Mouse (Mus musculus) midbrain, embryonic 14.5 days (tissue): ENCODE measurements around the gene Tgfbr1. TPM values are rescaled to one million over a fixed set of nuclear protein-coding genes. Genes with fewer than 3 reads are reported as not detected.
"Not testable (repeated sequence)": the region's sequence is repeated elsewhere in the genome, so short reads cannot be mapped to it uniquely, and the experiment has no call there.

Source experiments
- ATAC-seq: fragments of 200-750 bp; cut with Nextera tagmentation; 2 replicates; pipeline ENCODE4 v1.8.0; 2017; ENCODE audit warnings: moderate number of reproducible peaks, moderate library complexity; ENCODE audit not compliant: low FRiP score, low TSS enrichment
- DNase-seq: peaks from one replicate; pipeline ENCODE4 v3.0.0-alpha.2; 2015
- H3K27ac ChIP-seq: fragments of 300-500 bp; sonication (generic); replicated peaks from 2 replicates; pipeline ENCODE4 v1.5.1; 2014; ENCODE audit warnings: mild to moderate bottlenecking, low read depth, low read length, moderate library complexity
- H3K27me3 ChIP-seq: fragments of 300-500 bp; sonication (generic); 2 replicates; pipeline ENCODE4 v1.6.1; 2014; ENCODE audit warnings: low read length, control low read depth, mixed read lengths; ENCODE audit not compliant: control insufficient read depth, insufficient read depth
- H3K36me3 ChIP-seq: fragments of 300-500 bp; sonication (generic); 2 replicates; pipeline ENCODE4 v1.6.1; 2014; ENCODE audit warnings: low read length, control low read depth; ENCODE audit not compliant: control insufficient read depth, insufficient read depth
- H3K4me1 ChIP-seq: fragments of 300-500 bp; sonication (generic); 2 replicates; pipeline ENCODE4 v1.6.1; 2014; ENCODE audit warnings: mild to moderate bottlenecking, antibody characterized with exemption, low read length, control low read depth; ENCODE audit not compliant: control insufficient read depth, insufficient read depth
- H3K4me2 ChIP-seq: fragments of 300-500 bp; sonication (generic); 2 replicates; pipeline ENCODE4 v1.6.1; 2014; ENCODE audit warnings: mild to moderate bottlenecking, low read length, moderate library complexity
- H3K4me3 ChIP-seq: fragments of 300-500 bp; sonication (generic); replicated peaks from 2 replicates; pipeline ENCODE4 v1.5.1; 2014; ENCODE audit warnings: low read depth, low read length
- H3K9ac ChIP-seq: fragments of 300-500 bp; sonication (generic); replicated peaks from 2 replicates; pipeline ENCODE4 v1.6.1; 2014; ENCODE audit warnings: mild to moderate bottlenecking, low read length, moderate library complexity
- H3K9me3 ChIP-seq: fragments of 300-500 bp; sonication (generic); 2 replicates; pipeline ENCODE4 v1.6.1; 2016; ENCODE audit warnings: low read length, control low read depth, mixed read lengths; ENCODE audit not compliant: control insufficient read depth
- WGBS: fragments of 180-500 bp; shearing (Covaris S2); extraction: QIAGEN DNeasy Blood & Tissue Kit; methylation state at CpG from one replicate; pipeline ENCODE4 v1.1.7; 2014; 5-methylcytosine and 5-hydroxymethylcytosine counted together
- polyA plus RNA-seq: library from polyadenylated mRNA; unstranded; fragments of >200 nt; fragmentation: Nextera tagmentation; extraction: Ambion mirVana; gene quantifications from 2 replicates; pipeline ENCODE4 v1.2.1, GENCODE M21; 2014

Gene Tgfbr1
- polyA plus RNA-seq, 1 experiment from 2014 or later: 57.4 TPM

DNA sequence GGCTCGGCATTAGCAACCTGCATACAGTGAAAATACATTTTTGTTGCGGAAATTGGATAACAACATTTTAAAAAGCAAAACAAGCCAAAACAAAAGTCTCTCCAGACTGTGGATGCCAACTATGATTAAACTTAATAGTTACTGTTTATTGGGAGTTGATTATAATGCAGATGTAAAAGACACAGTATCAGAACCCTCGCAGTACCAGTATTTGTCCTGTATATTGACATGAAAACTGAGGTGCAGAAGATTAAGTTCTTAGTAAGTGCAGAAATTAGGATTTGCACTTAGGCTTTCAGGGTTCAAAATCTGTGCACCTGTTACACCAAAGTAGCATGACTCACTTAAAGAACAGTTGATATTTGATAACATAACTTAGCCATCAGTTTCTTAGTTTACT lies 1.3 kb downstream of the Tgfbr1 start:
- no peaks in the 10 kb centered on the region for H3K27me3 ChIP-seq
- ATAC-seq (no peak), DNase-seq (no peak)
- WGBS: 30% methylated on average over 3 of the region's 3 CpGs
- peaks cover 13% of the 10 kb centered on the region for H3K4me1 ChIP-seq
- H3K4me2 ChIP-seq: peak overlapping the region; percentile 79
- peak overlapping the region; percentile 90 for H3K9ac ChIP-seq
- H3K4me3 ChIP-seq: peak overlapping the region; percentile 97
- H3K9me3 ChIP-seq: no peaks in the 10 kb centered on the region
- no peaks in the 10 kb centered on the region for H3K36me3 ChIP-seq
- H3K27ac ChIP-seq: no peak overlapping the region

DNA sequence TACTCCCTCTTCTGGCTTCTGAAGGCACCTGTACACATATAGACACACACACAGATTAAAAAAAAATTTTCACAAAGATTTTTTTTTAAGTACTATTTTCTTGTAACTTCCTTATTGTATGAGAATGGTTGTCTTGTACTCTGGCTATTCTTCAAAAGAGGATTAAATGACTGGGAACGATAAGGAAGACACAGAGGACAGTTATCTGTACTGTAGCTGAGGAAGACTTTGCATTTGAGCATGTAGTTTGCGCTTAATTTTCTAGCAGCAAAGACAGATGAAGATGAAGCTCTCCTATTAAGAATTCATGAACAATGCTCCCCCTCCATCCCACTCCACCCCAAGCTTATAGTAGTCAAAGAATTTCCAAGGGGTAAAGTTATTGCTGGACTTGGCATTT lies 9.6 kb downstream of the Tgfbr1 start:
- Histone ChIP-seq H3K27ac (no peak overlapping the region), H3K4me1 (no peaks in the 10 kb centered on the region), H3K4me3 (no peak overlapping the region), H3K4me2 (no peak overlapping the region), H3K36me3 (no peaks in the 10 kb centered on the region), H3K9me3 (no peaks in the 10 kb centered on the region), H3K27me3 (no peaks in the 10 kb centered on the region), H3K9ac (no peak overlapping the region)
- DNase-seq (no peak), ATAC-seq (no peak)
- 79% methylated on average over 2 of the region's 2 CpGs for WGBS

GRCm38 (mm10) chr4:47363134-47363533 lies 10.1 kb downstream of the Tgfbr1 start:
- Histone ChIP-seq H3K4me3 (no peak overlapping the region), H3K27ac (no peak overlapping the region), H3K36me3 (no peaks in the 10 kb centered on the region), H3K9ac (no peak overlapping the region), H3K4me2 (no peak overlapping the region), H3K4me1 (no peaks in the 10 kb centered on the region), H3K27me3 (no peaks in the 10 kb centered on the region), H3K9me3 (no peaks in the 10 kb centered on the region)
- DNase-seq (peak; percentile 12), ATAC-seq (no peak)
- WGBS: 53% methylated on average over 3 of the region's 3 CpGs

- Histone ChIP-seq H3K4me1 (no peaks in the 10 kb centered on the region), H3K9ac (no peak overlapping the region), H3K27ac (no peak overlapping the region), H3K9me3 (no peaks in the 10 kb centered on the region), H3K27me3 (no peaks in the 10 kb centered on the region), H3K4me2 (no peak overlapping the region), H3K4me3 (no peak overlapping the region), H3K36me3 (no peaks in the 10 kb centered on the region)
- WGBS: 90% methylated on average over 2 of the region's 2 CpGs
- DNase-seq: no peak
- ATAC-seq: no peak
These were observed 15.7 kb downstream of the Tgfbr1 start for GRCm38 (mm10) chr4:47368717-47369116.

DNA sequence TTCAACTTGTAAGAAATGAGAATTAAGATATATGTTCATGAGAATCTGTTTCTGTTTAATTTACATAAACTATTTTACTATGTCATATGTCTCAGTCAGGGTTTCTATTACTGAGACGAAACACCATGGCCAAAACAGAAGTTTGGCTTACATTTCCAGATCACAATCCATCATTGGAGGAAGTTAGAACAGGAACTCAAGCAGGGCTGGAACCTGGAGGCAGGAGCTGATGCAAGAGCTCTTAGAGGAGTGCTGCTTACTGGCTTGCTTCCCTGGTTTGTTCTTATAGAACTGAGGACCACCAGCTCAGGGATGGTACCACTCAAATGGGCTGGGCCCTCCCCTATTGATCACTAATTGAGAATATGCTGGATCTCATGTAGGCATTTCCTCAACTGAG lies 25.7 kb downstream of the Tgfbr1 start:
- Histone ChIP-seq H3K9ac (no peak overlapping the region), H3K4me1 (no peaks in the 10 kb centered on the region), H3K9me3 (no peaks in the 10 kb centered on the region), H3K36me3 (no peaks in the 10 kb centered on the region), H3K4me3 (no peak overlapping the region), H3K27ac (no peak overlapping the region), H3K4me2 (no peak overlapping the region), H3K27me3 (no peaks in the 10 kb centered on the region)
- no peak for DNase-seq
- WGBS: 89% methylated on average over 1 of the region's 1 CpGs
- ATAC-seq: no peak

DNA sequence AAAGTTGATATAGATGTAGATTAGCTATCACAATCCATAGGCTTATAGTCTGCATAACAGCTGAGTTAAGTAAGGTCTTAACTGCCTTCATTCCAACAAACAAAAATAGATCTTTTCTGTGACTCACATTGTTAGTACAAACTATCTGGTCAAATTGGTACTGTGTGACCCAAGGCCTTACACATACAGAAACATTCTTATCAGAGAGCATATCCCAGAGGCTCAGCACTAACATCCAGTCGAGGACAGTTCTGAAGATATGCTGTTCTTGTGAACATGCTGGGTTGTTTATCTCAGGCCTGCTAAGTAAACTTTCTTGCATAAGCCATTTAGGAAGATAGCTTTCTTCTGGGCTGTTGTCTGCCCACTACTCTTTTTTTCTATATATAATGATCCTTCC lies 29.4 kb downstream of the Tgfbr1 start:
- DNase-seq (no peak), ATAC-seq (no peak)
- WGBS: 93% methylated on average over 1 of the region's 1 CpGs
- no peak overlapping the region for H3K27ac ChIP-seq
- peaks cover 9% of the 10 kb centered on the region for H3K36me3 ChIP-seq
- H3K4me1 ChIP-seq: no peaks in the 10 kb centered on the region
- H3K4me3 ChIP-seq: no peak overlapping the region
- no peaks in the 10 kb centered on the region for H3K9me3 ChIP-seq
- H3K27me3 ChIP-seq: no peaks in the 10 kb centered on the region
- no peak overlapping the region for H3K9ac ChIP-seq
- no peak overlapping the region for H3K4me2 ChIP-seq

DNA sequence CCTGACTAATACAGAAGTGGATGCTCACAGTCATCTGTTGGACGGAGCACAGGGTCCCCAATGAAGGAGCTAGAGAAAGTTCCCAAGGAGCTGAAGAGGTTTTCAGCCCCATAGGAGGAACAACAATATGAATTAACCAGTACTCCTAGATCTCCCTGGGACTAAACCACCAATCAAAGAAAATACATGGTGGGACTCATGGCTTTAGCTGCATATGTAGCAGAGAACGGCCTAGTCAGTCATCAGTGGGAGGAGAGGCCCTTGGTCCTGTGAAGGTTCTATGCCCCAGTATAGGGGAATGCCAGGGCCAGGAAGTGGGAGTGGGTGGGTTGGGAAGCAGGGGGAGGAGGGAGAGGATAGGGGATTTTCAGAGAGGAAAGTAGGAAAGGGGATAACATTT lies 38.9 kb downstream of the Tgfbr1 start:
- not testable (repeated sequence) for H3K36me3 ChIP-seq, H3K4me3 ChIP-seq, ATAC-seq, H3K4me2 ChIP-seq, H3K9ac ChIP-seq, H3K9me3 ChIP-seq, H3K27me3 ChIP-seq, H3K4me1 ChIP-seq, H3K27ac ChIP-seq, DNase-seq
- 96% methylated on average over 2 of the region's 2 CpGs for WGBS

GRCm38 (mm10) chr4:47396251-47396650 lies 43.2 kb downstream of the Tgfbr1 start:
- no peak overlapping the region for H3K4me2 ChIP-seq
- H3K27ac ChIP-seq: no peak overlapping the region
- no peaks in the 10 kb centered on the region for H3K4me1 ChIP-seq
- WGBS: 95% methylated on average over 7 of the region's 7 CpGs
- H3K9me3 ChIP-seq: no peaks in the 10 kb centered on the region
- no peak for DNase-seq
- no peak overlapping the region for H3K9ac ChIP-seq
- peaks cover 29% of the 10 kb centered on the region for H3K36me3 ChIP-seq
- no peak for ATAC-seq
- H3K4me3 ChIP-seq: no peak overlapping the region
- no peaks in the 10 kb centered on the region for H3K27me3 ChIP-seq

GRCm38 (mm10) chr4:47397951-47398687 lies 45.1 kb downstream of the Tgfbr1 start:
- Histone ChIP-seq H3K9ac (no peak overlapping the region), H3K9me3 (no peaks in the 10 kb centered on the region), H3K4me2 (no peak overlapping the region), H3K36me3 (peaks cover 40% of the 10 kb centered on the region), H3K4me1 (no peaks in the 10 kb centered on the region), H3K27me3 (no peaks in the 10 kb centered on the region), H3K4me3 (no peak overlapping the region), H3K27ac (no peak overlapping the region)
- DNase-seq (no peak), ATAC-seq (no peak)
- 95% methylated on average over 6 of the region's 6 CpGs for WGBS
